Mouse (Mus musculus): ENCODE results near the gene Hmcn1. TPM values are rescaled to one million over a fixed set of nuclear protein-coding genes. Genes with fewer than 3 reads are reported as not detected.

Hmcn1 gene
- polyA plus RNA-seq, 1 experiment, result not detected

DNA sequence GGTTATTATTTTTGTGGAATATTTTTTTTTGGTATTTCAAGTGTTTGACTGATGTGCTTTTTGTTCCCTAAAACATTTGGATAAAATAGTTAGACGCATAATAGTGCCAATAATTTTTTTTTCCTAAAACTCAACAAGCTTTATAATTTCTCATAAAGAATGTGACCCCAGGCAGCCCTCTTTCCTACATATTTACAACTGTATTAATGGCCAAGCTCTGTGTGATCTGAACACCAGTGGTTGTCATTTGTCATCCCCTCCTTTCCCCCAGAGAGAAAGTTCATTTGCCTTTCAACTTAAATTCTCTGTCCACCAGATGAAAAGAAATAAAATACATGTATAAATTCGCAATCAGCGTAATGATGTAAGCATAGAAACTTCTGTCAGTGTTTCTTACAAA lies 121.1 kb downstream of the Hmcn1 start:
- no peak overlapping the region for H3K4me3 ChIP-seq (ENCODE audit: insufficient read depth, low read depth, low read length)
- H3K4me1 ChIP-seq (ENCODE audit: control insufficient read depth, insufficient read depth, low read length), result no peaks in the 10 kb centered on the region
- H3K27ac ChIP-seq (ENCODE audit: insufficient read depth, low read depth, low read length), result no peak overlapping the region
- 94% methylated on average over 3 of the region's 3 CpGs for WGBS
- TF ChIP-seq POLR2A (IDR thresholded peaks at IDR 0.05; ENCODE audit: insufficient read depth, low read depth, low read length) (no peak), CTCF (IDR thresholded peaks at IDR 0.05; ENCODE audit: insufficient read depth, low read depth, low read length) (no peak)

DNA sequence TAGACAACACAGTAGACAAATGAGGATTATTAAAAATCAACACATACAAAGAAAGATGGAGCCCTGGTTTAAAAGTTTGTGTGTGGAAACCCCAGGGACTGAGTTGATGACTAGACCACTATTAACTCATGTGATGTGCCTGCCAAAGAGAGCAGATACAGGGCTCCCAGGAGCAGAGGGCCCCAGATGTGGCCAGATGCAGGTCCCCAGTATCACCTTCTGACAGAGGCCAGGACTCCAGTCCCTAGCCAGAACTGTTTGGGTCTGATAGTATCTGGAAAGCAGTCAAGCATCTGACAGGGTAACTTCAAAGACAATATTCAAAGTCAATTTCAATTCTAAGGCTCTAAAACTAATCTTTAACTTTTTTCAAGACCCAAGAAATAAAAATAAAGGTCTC lies 124.0 kb downstream of the Hmcn1 start:
- H3K4me3 ChIP-seq (ENCODE audit: insufficient read depth, low read depth, low read length), result no peak overlapping the region
- TF ChIP-seq CTCF (IDR thresholded peaks at IDR 0.05; ENCODE audit: insufficient read depth, low read depth, low read length), result no peak
- TF ChIP-seq POLR2A (IDR thresholded peaks at IDR 0.05; ENCODE audit: insufficient read depth, low read depth, low read length), result no peak
- no peak overlapping the region for H3K27ac ChIP-seq (ENCODE audit: insufficient read depth, low read depth, low read length)
- no peaks in the 10 kb centered on the region for H3K4me1 ChIP-seq (ENCODE audit: control insufficient read depth, insufficient read depth, low read length)

DNA sequence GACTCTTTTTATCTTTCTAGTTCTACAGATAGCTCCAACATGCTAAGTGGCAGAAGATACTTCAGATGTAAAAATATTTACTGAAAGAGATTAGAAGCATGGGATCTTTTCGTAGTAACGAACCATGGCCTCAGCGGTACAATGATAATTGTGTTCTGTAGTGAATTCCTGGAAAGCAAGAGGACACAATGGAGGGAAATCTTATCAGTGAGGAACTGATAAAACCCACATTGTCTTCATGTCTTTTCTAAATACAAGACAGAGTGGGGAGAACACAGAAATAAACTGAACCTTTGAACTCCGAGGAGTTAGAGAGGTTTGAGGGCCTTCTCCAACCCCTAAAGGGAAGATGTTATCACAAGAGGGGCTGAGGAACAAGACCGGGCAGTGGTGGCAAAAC lies 126.6 kb downstream of the Hmcn1 start:
- Histone ChIP-seq H3K27ac (ENCODE audit: insufficient read depth, low read depth, low read length) (no peak overlapping the region), H3K4me3 (ENCODE audit: insufficient read depth, low read depth, low read length) (no peak overlapping the region), H3K4me1 (ENCODE audit: control insufficient read depth, insufficient read depth, low read length) (no peaks in the 10 kb centered on the region)
- WGBS, result 80% methylated on average over 5 of the region's 5 CpGs
- TF ChIP-seq POLR2A (IDR thresholded peaks at IDR 0.05; ENCODE audit: insufficient read depth, low read depth, low read length), result no peak
- no peak for TF ChIP-seq CTCF (IDR thresholded peaks at IDR 0.05; ENCODE audit: insufficient read depth, low read depth, low read length)

DNA sequence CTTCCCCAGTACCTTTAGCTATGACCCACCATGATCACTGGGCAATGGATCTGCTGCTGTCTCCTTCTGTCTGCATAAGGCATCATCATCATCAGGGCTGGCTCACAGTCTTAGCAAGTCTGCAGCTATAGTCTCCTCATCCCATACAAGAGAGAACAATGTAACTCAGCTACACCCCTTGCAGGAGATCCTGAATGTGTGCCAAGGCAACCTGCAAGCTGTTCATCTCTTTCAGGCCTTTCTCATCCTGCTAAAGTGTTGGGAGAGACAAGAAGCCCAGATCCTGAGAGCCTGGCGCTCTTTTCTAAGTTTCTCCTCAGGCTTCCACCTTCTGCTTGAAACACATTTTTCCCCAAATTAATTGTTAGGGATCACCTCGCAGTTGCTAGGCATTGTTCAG lies 135.5 kb downstream of the Hmcn1 start:
- H3K27ac ChIP-seq (ENCODE audit: insufficient read depth, low read depth, low read length), result no peak overlapping the region
- TF ChIP-seq CTCF (IDR thresholded peaks at IDR 0.05; ENCODE audit: insufficient read depth, low read depth, low read length), result no peak
- no peak for TF ChIP-seq POLR2A (IDR thresholded peaks at IDR 0.05; ENCODE audit: insufficient read depth, low read depth, low read length)
- WGBS, result 75% methylated on average over 2 of the region's 2 CpGs

DNA sequence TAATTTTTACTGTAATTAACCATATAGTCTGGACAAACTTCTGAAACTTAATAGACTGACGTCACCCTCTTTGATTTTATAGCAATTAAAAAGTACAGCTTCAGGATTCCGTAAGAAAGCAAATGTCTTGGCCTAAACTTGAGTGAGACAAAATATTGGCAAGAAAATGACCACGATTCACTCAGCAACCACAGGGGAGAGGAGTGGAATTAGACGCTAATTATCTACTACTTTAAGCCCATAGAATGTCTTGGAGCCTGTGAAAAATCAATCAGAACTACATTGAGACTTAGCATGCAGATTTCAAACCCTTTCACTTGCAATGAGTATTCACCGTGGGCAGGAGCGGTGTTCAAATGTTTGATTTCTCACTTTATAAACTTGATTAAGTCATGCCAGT lies 159.8 kb downstream of the Hmcn1 start:
- Histone ChIP-seq H3K4me3 (ENCODE audit: insufficient read depth, low read depth, low read length) (no peak overlapping the region), H3K4me1 (ENCODE audit: control insufficient read depth, insufficient read depth, low read length) (no peaks in the 10 kb centered on the region), H3K27ac (ENCODE audit: insufficient read depth, low read depth, low read length) (no peak overlapping the region)
- WGBS, result 44% methylated on average over 6 of the region's 6 CpGs
- TF ChIP-seq POLR2A (IDR thresholded peaks at IDR 0.05; ENCODE audit: insufficient read depth, low read depth, low read length), result no peak
- no peak for TF ChIP-seq CTCF (IDR thresholded peaks at IDR 0.05; ENCODE audit: insufficient read depth, low read depth, low read length)

More for the DNA sequence above, 135.5 kb downstream of the Hmcn1 start:
- Histone ChIP-seq H3K4me3 (ENCODE audit: insufficient read depth, low read depth, low read length) (no peak overlapping the region), H3K4me1 (ENCODE audit: control insufficient read depth, insufficient read depth, low read length) (no peaks in the 10 kb centered on the region)

DNA sequence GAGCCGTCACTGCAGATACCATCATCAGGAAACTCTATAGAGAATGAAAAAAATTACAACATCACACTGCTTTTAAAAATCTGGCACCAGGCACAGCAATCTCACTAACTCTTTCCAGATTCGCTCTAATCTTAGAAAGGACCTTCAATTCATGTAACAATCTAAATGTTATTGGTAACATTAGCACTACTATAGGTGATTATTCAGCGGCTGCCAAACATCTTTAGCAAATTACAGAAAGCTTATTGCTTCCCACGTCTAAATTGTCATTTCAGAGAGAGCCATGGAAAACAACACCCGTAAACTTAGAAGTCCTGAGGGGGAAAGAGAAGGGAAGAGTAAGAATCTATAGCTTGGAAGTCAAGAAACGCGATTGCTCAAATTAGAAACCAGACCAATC lies 163.4 kb downstream of the Hmcn1 start:
- WGBS, result 61% methylated on average over 7 of the region's 7 CpGs
- Histone ChIP-seq H3K27ac (ENCODE audit: insufficient read depth, low read depth, low read length) (no peak overlapping the region), H3K4me3 (ENCODE audit: insufficient read depth, low read depth, low read length) (no peak overlapping the region), H3K4me1 (ENCODE audit: control insufficient read depth, insufficient read depth, low read length) (no peaks in the 10 kb centered on the region)
- no peak for TF ChIP-seq CTCF (IDR thresholded peaks at IDR 0.05; ENCODE audit: insufficient read depth, low read depth, low read length)
- no peak for TF ChIP-seq POLR2A (IDR thresholded peaks at IDR 0.05; ENCODE audit: insufficient read depth, low read depth, low read length)

DNA sequence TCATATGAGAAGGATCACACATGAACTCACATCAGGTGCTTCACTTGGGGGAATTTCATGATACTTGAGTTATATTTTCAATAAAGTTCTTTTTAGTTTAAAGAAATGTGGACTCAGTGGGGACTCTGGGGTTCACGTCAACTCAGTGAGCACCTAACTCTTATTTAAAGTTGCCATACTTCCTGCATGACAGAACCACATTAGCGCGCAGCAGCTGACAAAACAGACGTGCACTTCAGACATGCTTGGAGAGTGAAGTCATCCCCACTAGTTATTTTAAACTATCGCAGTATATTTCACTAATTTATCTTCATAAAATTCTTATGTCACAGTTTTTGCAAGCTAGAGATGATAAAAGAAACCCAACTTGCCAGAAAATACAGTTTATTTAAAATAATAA lies 166.1 kb downstream of the Hmcn1 start:
- H3K4me1 ChIP-seq (ENCODE audit: control insufficient read depth, insufficient read depth, low read length), result no peaks in the 10 kb centered on the region
- TF ChIP-seq POLR2A (IDR thresholded peaks at IDR 0.05; ENCODE audit: insufficient read depth, low read depth, low read length) (no peak), CTCF (IDR thresholded peaks at IDR 0.05; ENCODE audit: insufficient read depth, low read depth, low read length) (no peak)
- H3K4me3 ChIP-seq (ENCODE audit: insufficient read depth, low read depth, low read length), result no peak overlapping the region
- WGBS, result 90% methylated on average over 5 of the region's 5 CpGs
- no peak overlapping the region for H3K27ac ChIP-seq (ENCODE audit: insufficient read depth, low read depth, low read length)

DNA sequence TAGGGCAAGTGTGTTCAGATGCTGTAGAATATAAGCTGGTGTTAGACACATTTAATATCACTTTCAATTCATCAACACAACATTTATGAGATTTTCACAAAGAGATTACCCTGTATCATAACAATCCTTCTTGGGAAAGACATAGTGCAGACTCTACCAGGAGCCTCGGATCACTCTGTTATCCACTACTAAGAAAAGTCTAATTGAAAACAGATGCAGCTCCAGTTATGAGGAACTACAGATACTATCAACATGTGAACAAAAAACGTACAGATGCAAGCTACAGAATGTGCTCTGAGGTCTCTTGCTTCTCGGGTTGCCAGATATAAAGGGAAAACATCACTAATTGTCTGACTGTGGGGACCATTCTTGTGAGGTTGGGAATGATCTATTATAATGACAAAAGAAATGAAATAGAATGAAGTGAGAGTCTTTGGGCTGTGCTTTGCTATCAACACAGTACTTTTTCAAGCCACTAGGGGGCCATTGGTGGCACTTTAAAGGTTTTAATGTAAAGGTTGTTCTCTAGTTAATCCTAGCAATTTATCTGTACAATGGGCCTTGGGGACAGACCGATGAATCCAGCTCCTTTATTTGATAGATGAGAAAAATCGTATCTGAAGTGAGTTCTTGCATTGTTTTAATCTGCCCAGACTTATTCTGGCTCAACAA lies 168.8 kb downstream of the Hmcn1 start:
- Histone ChIP-seq H3K4me3 (ENCODE audit: insufficient read depth, low read depth, low read length) (no peak overlapping the region), H3K27ac (ENCODE audit: insufficient read depth, low read depth, low read length) (no peak overlapping the region), H3K4me1 (ENCODE audit: control insufficient read depth, insufficient read depth, low read length) (no peaks in the 10 kb centered on the region)
- 66% methylated on average over 5 of the region's 5 CpGs for WGBS
- TF ChIP-seq POLR2A (IDR thresholded peaks at IDR 0.05; ENCODE audit: insufficient read depth, low read depth, low read length), result no peak
- TF ChIP-seq CTCF (IDR thresholded peaks at IDR 0.05; ENCODE audit: insufficient read depth, low read depth, low read length), result no peak

DNA sequence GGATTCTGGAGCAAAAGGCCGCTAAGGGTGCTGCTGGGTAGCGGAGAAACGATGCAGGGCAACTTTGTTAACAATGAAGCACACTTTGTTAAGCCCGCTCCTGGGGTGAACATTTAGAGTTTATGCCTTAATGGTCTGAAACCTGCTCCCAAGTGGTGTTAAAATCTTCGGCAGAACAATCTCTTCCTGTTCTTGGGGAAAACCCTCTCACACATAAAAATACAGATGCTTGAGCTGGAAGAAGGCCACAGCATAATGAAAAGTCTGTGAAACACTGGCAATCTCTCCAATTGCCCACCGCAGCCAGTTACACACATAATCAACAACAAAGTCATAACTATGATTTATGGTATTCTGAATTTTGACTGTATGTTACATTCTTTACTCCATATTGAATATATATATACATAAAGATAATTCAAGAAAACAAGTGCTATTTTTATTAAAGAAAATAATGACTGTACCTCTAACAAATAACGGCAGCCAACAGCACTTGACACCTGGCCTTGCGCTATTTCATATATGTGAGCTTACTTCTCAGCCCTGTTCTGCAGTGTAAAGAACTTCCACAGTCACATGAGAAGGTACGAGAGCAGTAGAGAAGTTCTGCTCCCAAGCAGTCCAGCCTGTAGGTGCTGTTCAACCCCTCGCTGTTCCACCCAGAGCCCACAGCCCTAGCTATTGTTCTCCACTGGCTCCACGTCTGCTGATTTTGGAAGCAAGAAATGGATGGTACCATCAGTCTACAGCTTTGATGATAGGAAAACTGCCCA lies 177.0 kb downstream of the Hmcn1 start:
- 76% methylated on average over 11 of the region's 11 CpGs for WGBS
- no peak overlapping the region for H3K27ac ChIP-seq (ENCODE audit: insufficient read depth, low read depth, low read length)
- H3K4me1 ChIP-seq (ENCODE audit: control insufficient read depth, insufficient read depth, low read length), result no peaks in the 10 kb centered on the region
- TF ChIP-seq CTCF (IDR thresholded peaks at IDR 0.05; ENCODE audit: insufficient read depth, low read depth, low read length) (no peak), POLR2A (IDR thresholded peaks at IDR 0.05; ENCODE audit: insufficient read depth, low read depth, low read length) (no peak)
- no peak overlapping the region for H3K4me3 ChIP-seq (ENCODE audit: insufficient read depth, low read depth, low read length)
